Mouse (Mus musculus): ENCODE measurements around the gene Dazap2.

DNA sequence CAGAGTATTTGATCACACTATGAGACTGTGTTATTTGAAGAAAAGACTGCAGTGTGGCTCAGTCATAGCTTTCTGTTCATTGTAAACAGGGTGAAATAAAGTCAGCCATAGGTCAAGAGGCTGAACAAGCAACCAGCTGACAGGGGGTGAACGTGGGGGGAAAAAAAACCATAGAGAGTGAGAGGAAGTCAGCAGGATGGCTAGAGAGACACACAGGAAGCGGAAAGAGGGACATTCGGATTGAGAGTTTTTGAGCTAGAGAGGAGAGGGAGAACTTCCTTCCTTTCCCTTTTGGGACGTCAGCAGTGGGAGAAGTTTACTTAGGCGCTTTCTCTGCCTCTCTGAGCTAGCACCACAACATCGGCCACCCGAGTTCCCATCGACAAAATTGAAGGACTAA is 24.7 kb upstream of the Dazap2 start:
- TF ChIP-seq CTCF (IDR thresholded peaks at IDR 0.05; ENCODE audit: low read depth) (no peak), EP300 (IDR thresholded peaks at IDR 0.05; ENCODE audit: low read depth) (no peak)

Measured in heart, postnatal 0 days (tissue).